In genomic region chr4:34688021-34688420, GRCm38 (mm10) we compare ENCODE assay signal across 10 mouse cellular contexts. TPM values are rescaled to one million over a fixed set of nuclear protein-coding genes. Genes with fewer than 3 reads are reported as not detected.
DNase-seq lines count a peak whose midpoint lies in the region; ATAC-seq and TF ChIP-seq lines count a peak whose summit lies in the region.
"Had no signal": no experiment of that assay in that cellular context is flagged by ENCODE, and none has a peak within 500 bp of the region (broad histone marks: within the 10 kb centered on the region; RNA-seq: fewer than 3 reads in every experiment).

No protein-coding gene starts in this region.

- peaks cover 14% of the 10 kb centered on the region for H3K4me1 ChIP-seq in liver, embryonic 11.5 days (replicated peaks; ENCODE audit: control insufficient read depth, insufficient read depth, low read length)

- peaks cover 6% of the 10 kb centered on the region for H3K79me2 ChIP-seq in myocyte (ENCODE audit: control insufficient read depth, insufficient read depth)

- TF ChIP-seq POLR2A in myocyte (IDR thresholded peaks at IDR 0.05; ENCODE audit: insufficient read length, low read depth): no peak

- DNase-seq in embryo, embryonic 10.5 days (ENCODE audit: low spot score): peak; percentile 18
- no peak for DNase-seq in embryo, embryonic 10 days (ENCODE audit: low spot score)
- DNase-seq in liver, embryonic 11.5 days (ENCODE audit: low spot score): no peak
- no peak for DNase-seq in liver
- peak; percentile 5 for DNase-seq in induced T-regulatory cell, adult 2 months (ENCODE audit: low read depth)
- DNase-seq in T-cell, adult 2 months (ENCODE audit: low spot score): no peak
- DNase-seq in spleen, postnatal 10 days (ENCODE audit: low spot score in 2 of 2): no peak
- DNase-seq: gastrocnemius, postnatal 10 days had no signal

- no peak for ATAC-seq in liver, embryonic 11.5 days (replicated peaks; ENCODE audit: low FRiP score)

- H3K27ac ChIP-seq in liver, embryonic 11.5 days (ENCODE audit: low read depth, low read length): no peak overlapping the region

- H3K4me3 ChIP-seq in liver, embryonic 11.5 days (ENCODE audit: low read depth, low read length): peak overlapping the region; percentile 84; the same call in 1 of the 2 replicates
- H3K4me3 ChIP-seq in myocyte: peak overlapping the region; percentile 46

- H3ac ChIP-seq in myocyte (ENCODE audit: control insufficient read depth, insufficient read length): no peak overlapping the region

- peak overlapping the region; percentile 61; the same call in 1 of the 2 replicates for H3K4me2 ChIP-seq in liver, embryonic 11.5 days
- H3K4me2 ChIP-seq in myocyte (ENCODE audit: low read depth): no peak overlapping the region

- H3K9ac ChIP-seq in liver, embryonic 11.5 days (ENCODE audit: low read depth, low read length): no peak overlapping the region

- WGBS in liver, embryonic 11.5 days: 58% methylated on average over 3 of the region's 3 CpGs

- H3K9me3 ChIP-seq in liver, embryonic 11.5 days (ENCODE audit: control insufficient read depth, low read length): no peaks in the 10 kb centered on the region

- no peaks in the 10 kb centered on the region for H3K27me3 ChIP-seq in liver, embryonic 11.5 days (replicated peaks; ENCODE audit: control insufficient read depth, insufficient read depth, low read length)
- no peaks in the 10 kb centered on the region for H3K27me3 ChIP-seq in myocyte (ENCODE audit: control insufficient read depth, insufficient read depth, insufficient read length)

- H3K36me3 ChIP-seq in liver, embryonic 11.5 days (ENCODE audit: control insufficient read depth, insufficient read depth, low read length): no peaks in the 10 kb centered on the region
- H3K36me3 ChIP-seq in myocyte (ENCODE audit: control insufficient read depth, insufficient read depth): no peaks in the 10 kb centered on the region

TF ChIP-seq in myocyte, 11 proteins besides CTCF, POLR2A, EP300 and RAD21:
- TF ChIP-seq REST (IDR thresholded peaks at IDR 0.05; ENCODE audit: insufficient read depth, insufficient read length) (no peak), MAX (IDR thresholded peaks at IDR 0.05; ENCODE audit: low read depth) (no peak), MYOD1 (IDR thresholded peaks at IDR 0.05; ENCODE audit: control insufficient read depth in 1 of 3, insufficient read length in 2 of 3, low read depth in 2 of 3) (no peak), CEBPB (IDR thresholded peaks at IDR 0.05; ENCODE audit: insufficient read depth, poor library complexity, severe bottlenecking) (no peak), TCF12 (IDR thresholded peaks at IDR 0.05; ENCODE audit: insufficient read depth, poor library complexity, severe bottlenecking) (no peak), TCF3 (IDR thresholded peaks at IDR 0.05; ENCODE audit: insufficient read length, low read depth) (no peak), POLR2AphosphoS2 (IDR thresholded peaks at IDR 0.05; ENCODE audit: insufficient read length, low read depth) (no peak), USF1 (IDR thresholded peaks at IDR 0.05; ENCODE audit: low read depth) (no peak), E2F4 (IDR thresholded peaks at IDR 0.05; ENCODE audit: insufficient read depth) (no peak), SRF (IDR thresholded peaks at IDR 0.05; ENCODE audit: control insufficient read depth, insufficient read length, low read depth) (no peak), MYOG (IDR thresholded peaks at IDR 0.05; ENCODE audit: control insufficient read depth in 1 of 3, insufficient read depth in 1 of 3, insufficient read length in 2 of 3, low read depth in 2 of 3) (no peak)

RNA-seq across cellular contexts. Expression of gene Slc35a1, which starts 0.8 kb away (rescaled TPM):
- 40.1 and 42.8 TPM in 2 replicates for polyA plus RNA-seq in liver, embryonic 11.5 days (2014; fragmentation: Nextera tagmentation; extraction: Ambion mirVana)
- polyA plus RNA-seq in myocyte (2012; fragmentation: generic; extraction: Trizol): 15.0 TPM

RNA-seq across cellular contexts. Expression of gene Cfap206, which starts 42.0 kb away (rescaled TPM):
- 0.13 TPM in 1 of 2 replicates, not detected in the other for polyA plus RNA-seq in liver, embryonic 11.5 days (2014; fragmentation: Nextera tagmentation; extraction: Ambion mirVana)
- 0.05 TPM for polyA plus RNA-seq in myocyte (2012; fragmentation: generic; extraction: Trizol)
- polyA plus RNA-seq: liver, adult 2 months had no signal

Comparison
In these comparisons a context has a peak if more than half of its experiments do, and no peak if none do; other contexts are left out.
1. DNase-seq: peak in embryo, embryonic 10.5 days (single experiment) and induced T-regulatory cell, adult 2 months (single experiment); none in embryo, embryonic 10 days (single experiment), liver, embryonic 11.5 days (single experiment), liver (single experiment), T-cell, adult 2 months (single experiment) and spleen, postnatal 10 days (0 of 2).